In genomic region chr14:28848831-28849590, GRCm38 (mm10) we compare ENCODE assay signal across 9 mouse cellular contexts.
DNase-seq lines count a peak whose midpoint lies in the region; ATAC-seq and TF ChIP-seq lines count a peak whose summit lies in the region.
"Had no signal": no experiment of that assay in that cellular context is flagged by ENCODE, and none has a peak within 500 bp of the region (broad histone marks: within the 10 kb centered on the region; RNA-seq: fewer than 3 reads in every experiment).

No protein-coding gene starts in this region.

- no peak overlapping the region for H3K4me2 ChIP-seq in hindbrain, embryonic 14.5 days (replicated peaks)
- no peak overlapping the region for H3K4me2 ChIP-seq in stomach, postnatal 0 days (replicated peaks; ENCODE audit: low read depth)
- H3K4me2 ChIP-seq: limb, embryonic 12.5 days had no signal

- no peak for TF ChIP-seq EP300 in stomach, postnatal 0 days (optimal IDR thresholded peaks at IDR 0.05)

- no peaks in the 10 kb centered on the region for H3K4me1 ChIP-seq in hindbrain, embryonic 14.5 days (replicated peaks; ENCODE audit: control insufficient read depth, insufficient read depth, low read length)
- no peaks in the 10 kb centered on the region for H3K4me1 ChIP-seq in hindbrain, embryonic 10.5 days (replicated peaks)
- H3K4me1 ChIP-seq in stomach, postnatal 0 days (replicated peaks; ENCODE audit: control insufficient read depth, insufficient read depth) = no peaks in the 10 kb centered on the region

- H3K27ac ChIP-seq in hindbrain, embryonic 14.5 days = no peak overlapping the region
- H3K27ac ChIP-seq in hindbrain, embryonic 10.5 days = no peak overlapping the region
- no peak overlapping the region for H3K27ac ChIP-seq in stomach, postnatal 0 days (replicated peaks)
- H3K27ac ChIP-seq: limb, embryonic 12.5 days had no signal

- H3K9ac ChIP-seq in hindbrain, embryonic 14.5 days = no peak overlapping the region
- H3K9ac ChIP-seq in stomach, postnatal 0 days (ENCODE audit: low read length) = no peak overlapping the region
- H3K9ac ChIP-seq: limb, embryonic 12.5 days had no signal

- TF ChIP-seq CTCF in stomach, postnatal 0 days (IDR thresholded peaks at IDR 0.05; ENCODE audit: low read depth) = peak; percentile 41; the same call in 1 of the 2 replicates

- H3K9me3 ChIP-seq in hindbrain, embryonic 14.5 days (ENCODE audit: control insufficient read depth, low read length) = no peaks in the 10 kb centered on the region
- no peaks in the 10 kb centered on the region for H3K9me3 ChIP-seq in hindbrain, embryonic 10.5 days
- no peaks in the 10 kb centered on the region for H3K9me3 ChIP-seq in stomach, postnatal 0 days (ENCODE audit: control insufficient read depth, low read length)
- H3K9me3 ChIP-seq: limb, embryonic 12.5 days had no signal

- peak; percentile 55 for DNase-seq in hindbrain, embryonic 14.5 days (ENCODE audit: low spot score)
- no peak for DNase-seq in hindbrain, embryonic 10.5 days (ENCODE audit: low spot score)
- DNase-seq in ES-CJ7 (ENCODE audit: low read depth, low spot score) = peak; percentile 47
- DNase-seq in adrenal gland, postnatal 14 days = peak; percentile 53
- peak; percentile 34 to 62 for DNase-seq in layer of hippocampus, postnatal 10 days (ENCODE audit: low spot score in 2 of 2)
- DNase-seq in stomach, postnatal 0 days (ENCODE audit: low spot score) = peak; percentile 36
- DNase-seq in embryo, embryonic 10 days (ENCODE audit: low spot score) = no peak
- no peak for DNase-seq in neural tube, embryonic 10.5 days (ENCODE audit: extremely low spot score, low spot score)

- no peaks in the 10 kb centered on the region for H3K27me3 ChIP-seq in hindbrain, embryonic 14.5 days (ENCODE audit: control insufficient read depth, insufficient read depth, low read length)
- H3K27me3 ChIP-seq in hindbrain, embryonic 10.5 days (ENCODE audit: insufficient read depth, poor library complexity, severe bottlenecking) = no peaks in the 10 kb centered on the region
- H3K27me3 ChIP-seq in stomach, postnatal 0 days (ENCODE audit: control insufficient read depth, insufficient read depth, low read length) = no peaks in the 10 kb centered on the region

- ATAC-seq in hindbrain, embryonic 14.5 days (ENCODE audit: low FRiP score) = no peak
- ATAC-seq in stomach, postnatal 0 days (ENCODE audit: low FRiP score, low TSS enrichment) = no peak

- no peak overlapping the region for H3K4me3 ChIP-seq in hindbrain, embryonic 14.5 days (replicated peaks; ENCODE audit: low read length)
- no peak overlapping the region for H3K4me3 ChIP-seq in hindbrain, embryonic 10.5 days
- no peak overlapping the region for H3K4me3 ChIP-seq in stomach, postnatal 0 days (ENCODE audit: low read depth, low read length)
- H3K4me3 ChIP-seq: limb, embryonic 12.5 days had no signal

- no peaks in the 10 kb centered on the region for H3K36me3 ChIP-seq in hindbrain, embryonic 14.5 days (replicated peaks; ENCODE audit: control insufficient read depth, insufficient read depth)
- no peaks in the 10 kb centered on the region for H3K36me3 ChIP-seq in hindbrain, embryonic 10.5 days
- no peaks in the 10 kb centered on the region for H3K36me3 ChIP-seq in stomach, postnatal 0 days (ENCODE audit: control insufficient read depth, insufficient read depth, low read length)
- H3K36me3 ChIP-seq: limb, embryonic 12.5 days had no signal

- 18% methylated on average over 2 of the region's 2 CpGs for WGBS in hindbrain, embryonic 14.5 days
- WGBS in hindbrain, embryonic 10.5 days = 25% methylated on average over 2 of the region's 2 CpGs
- WGBS in stomach, postnatal 0 days = 19% methylated on average over 2 of the region's 2 CpGs

Comparison
In these comparisons a context has a peak if more than half of its experiments do, and no peak if none do; other contexts are left out.
1. DNase-seq: peak in hindbrain, embryonic 14.5 days (single experiment), ES-CJ7 (single experiment), adrenal gland, postnatal 14 days (single experiment), layer of hippocampus, postnatal 10 days (2 of 2) and stomach, postnatal 0 days (single experiment); none in hindbrain, embryonic 10.5 days (single experiment), embryo, embryonic 10 days (single experiment) and neural tube, embryonic 10.5 days (single experiment).